Mouse (Mus musculus): ENCODE data around the gene Msi2.

DNA sequence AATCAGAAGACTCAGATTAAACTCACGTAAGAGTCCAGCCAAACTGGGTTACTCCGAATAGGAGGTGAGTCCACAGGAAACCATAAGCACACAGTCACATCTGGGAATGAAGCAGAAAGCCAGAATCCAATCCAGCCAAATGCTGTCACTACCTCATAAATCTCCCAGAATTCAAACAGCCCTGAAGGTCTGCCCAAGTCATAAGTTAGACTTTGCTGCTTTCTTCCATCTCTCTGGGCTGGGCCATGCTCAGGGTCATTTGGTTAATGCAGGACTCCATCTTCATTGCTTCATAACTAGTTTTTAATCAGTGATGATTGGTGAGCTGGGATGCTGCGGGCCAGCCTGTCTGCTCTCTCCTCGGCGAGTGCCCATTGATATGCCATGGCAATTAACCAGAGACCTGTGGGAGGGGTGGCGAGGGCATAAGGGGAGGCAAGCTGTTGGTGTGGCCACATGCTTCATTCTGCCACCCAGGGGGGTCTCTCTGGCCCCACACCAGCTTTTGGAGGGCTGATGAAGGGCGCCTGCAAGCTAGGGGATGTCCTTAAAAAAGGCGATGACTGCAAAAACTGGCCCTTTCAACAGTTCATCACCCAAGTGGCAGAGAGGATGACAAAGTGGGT, 385.9 kb downstream of the Msi2 start:
- TF ChIP-seq CTCF (IDR thresholded peaks at IDR 0.05; ENCODE audit: low read depth, low read length) = no peak
- no peak for TF ChIP-seq POLR2AphosphoS5 (IDR thresholded peaks at IDR 0.05; ENCODE audit: insufficient replicate concordance, low read depth, low read length)
